Mouse (Mus musculus): ENCODE measurements around the gene Gm8247.
"Not testable (repeated sequence)": the region's sequence is repeated elsewhere in the genome, so short reads cannot be mapped to it uniquely, and the experiment has no call there.

Gm8247 gene

DNA sequence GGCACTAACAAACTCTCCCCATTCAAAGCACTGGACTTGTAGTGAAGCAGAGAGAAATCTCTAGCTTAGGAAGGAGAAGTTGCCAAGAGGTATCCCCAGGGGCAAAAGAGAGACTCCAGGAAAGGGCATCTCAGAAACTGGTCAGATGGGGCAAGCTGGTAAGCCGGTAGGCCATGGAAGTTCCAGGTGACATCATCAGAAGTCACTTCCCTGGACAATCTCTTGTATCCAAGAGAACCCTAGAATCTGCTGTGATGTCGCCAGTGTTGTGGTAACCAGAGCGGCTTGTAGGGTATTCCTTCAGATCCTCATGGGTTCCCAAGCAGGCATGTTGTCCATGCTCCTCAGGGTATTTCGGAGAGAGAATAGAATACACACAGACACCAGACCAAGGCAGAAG lies at the start of gene Gm8247:
Gene Gm8247, plus strand, starts transcription at position 301 of the 400 bp plus-strand sequence.
- DNase-seq (ENCODE audit: low spot score), result not testable (repeated sequence)

DNA sequence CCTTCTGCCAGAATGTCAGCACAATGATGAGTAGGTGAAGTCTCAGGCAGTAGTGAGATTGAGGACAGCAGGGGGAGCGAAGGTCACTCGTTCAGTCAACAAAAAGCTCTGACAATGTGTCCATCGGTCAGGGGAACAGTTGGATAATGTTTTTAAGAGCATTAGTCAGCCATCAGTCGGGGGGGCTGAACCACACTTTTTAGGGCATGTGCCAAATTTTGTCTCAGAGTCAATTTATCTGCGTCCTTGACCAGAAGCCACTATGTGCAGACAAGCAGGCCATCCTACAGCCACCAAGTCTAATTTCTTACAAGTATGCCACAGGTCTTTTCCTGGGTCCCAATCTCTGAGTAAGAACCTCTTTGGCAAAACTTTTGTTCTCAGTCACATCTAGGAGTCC lies 35.0 kb upstream of the Gm8247 start:
- DNase-seq (ENCODE audit: low spot score), result not testable (repeated sequence)

- DNase-seq (ENCODE audit: low spot score), result not testable (repeated sequence)
Observed at GRCm38 (mm10) chr14:44591765-44592164, 8.8 kb downstream of the Gm8247 start.

DNA sequence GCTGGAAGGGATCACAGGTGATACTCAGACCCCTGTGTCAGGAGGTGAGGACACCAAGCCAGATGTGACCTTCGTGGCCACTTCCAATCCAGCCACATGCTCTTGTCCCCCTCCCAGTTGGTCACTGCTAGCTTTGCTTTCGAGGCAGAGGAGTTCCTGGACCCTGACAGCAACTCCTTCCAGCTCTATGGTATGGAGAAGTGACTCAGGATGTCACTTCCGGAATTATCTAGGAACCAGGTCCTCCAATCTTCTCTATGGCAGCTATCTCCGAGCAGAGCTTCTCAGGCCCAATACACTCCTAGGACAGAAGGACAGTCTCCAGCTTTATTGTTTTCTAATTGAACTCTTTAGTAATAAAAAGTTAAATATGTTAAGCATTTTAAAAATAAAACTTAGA lies 44.8 kb downstream of the Gm8247 start, which contains the start of gene Gm5624:
Gene Gm5624, minus strand, starts transcription at position 202 of the 400 bp plus-strand sequence.
- not testable (repeated sequence) for DNase-seq (ENCODE audit: low spot score)
